Mouse (Mus musculus): Measurements from ENCODE around the gene Mmp28.

The Mmp28 gene

GRCm38 (mm10) chr11:83462711-83463244 is at the start of gene Mmp28:
TSS of gene Mmp28 (minus strand) at chr11:83463071.
- DNase-seq (ENCODE audit: low spot score) = no peak

DNA sequence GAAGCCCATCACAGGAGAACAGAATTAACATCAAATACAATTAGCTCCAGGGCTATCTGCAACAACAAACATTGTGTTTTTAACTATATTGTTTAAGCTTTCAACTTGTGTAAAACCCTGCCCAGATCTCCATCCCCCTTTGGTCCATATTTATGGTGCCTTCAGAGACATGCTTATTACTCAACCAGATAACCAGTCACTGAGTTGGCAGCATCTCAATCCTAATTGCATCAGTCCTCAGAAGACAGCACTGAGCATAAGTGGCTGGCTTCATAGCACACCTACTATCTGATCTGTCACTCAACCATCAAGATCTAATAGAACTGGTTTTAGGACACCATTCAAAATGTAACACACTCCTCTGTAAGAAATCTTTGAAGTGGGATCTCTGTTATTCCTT is 46.6 kb upstream of the Mmp28 start:
- no peak for DNase-seq (ENCODE audit: low spot score)

DNA sequence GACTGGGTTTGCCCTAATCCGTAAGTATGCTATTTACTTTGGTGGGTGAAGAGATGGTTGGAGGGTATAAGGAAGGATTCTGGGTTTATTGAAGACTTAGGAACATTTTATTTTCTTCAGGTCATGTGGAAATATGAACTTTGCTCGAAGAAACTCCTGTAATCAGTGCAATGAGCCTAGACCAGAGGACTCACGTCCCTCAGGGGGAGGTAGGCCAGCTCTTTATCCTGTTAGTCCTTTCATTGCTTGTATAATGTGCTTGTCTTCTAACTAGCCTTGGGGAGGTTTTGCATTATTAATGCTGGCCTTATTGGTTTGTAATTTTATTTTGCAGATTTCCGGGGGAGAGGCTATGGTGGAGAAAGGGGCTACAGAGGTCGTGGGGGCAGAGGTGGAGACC is 41.4 kb upstream of the Mmp28 start:
- DNase-seq (ENCODE audit: low spot score) = no peak

DNA sequence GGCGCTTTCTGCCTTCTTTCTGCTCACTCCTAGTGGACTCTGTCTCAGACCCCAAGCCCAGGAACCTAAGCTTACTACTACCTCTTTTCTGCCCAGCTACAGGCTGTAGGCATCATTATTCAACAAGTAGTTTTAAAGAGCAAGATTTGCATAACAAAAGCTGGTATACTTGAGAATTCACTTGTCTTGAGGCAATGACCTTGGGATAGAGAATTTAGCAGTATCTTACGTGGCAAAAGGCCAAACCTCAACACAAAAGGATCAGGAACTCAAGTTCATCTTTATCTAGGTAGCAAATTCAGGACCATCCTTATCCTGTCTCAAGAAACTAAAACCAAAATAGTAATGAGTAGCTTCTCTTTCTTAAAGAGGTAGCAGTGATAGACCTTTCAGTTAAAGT is 32.7 kb upstream of the Mmp28 start:
- DNase-seq (ENCODE audit: low spot score) = no peak

DNA sequence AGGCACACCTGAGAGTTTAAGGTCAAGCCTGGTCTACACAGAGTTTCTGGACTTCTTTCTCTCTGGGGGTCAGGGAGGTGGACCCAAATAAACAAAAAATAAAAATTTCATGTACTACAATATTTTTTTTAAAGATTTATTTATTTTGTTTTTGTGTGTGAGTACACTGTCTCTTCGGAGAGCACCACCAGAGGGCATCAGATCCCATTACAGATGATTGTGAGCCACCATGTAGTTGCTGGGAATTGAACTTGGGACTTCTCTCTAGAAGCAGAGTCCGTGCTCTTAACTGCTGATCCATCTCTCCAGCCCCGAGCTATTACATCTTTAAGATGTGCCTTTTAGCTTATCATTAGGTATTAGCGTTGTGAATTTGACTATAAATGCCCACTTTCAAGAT is 28.6 kb upstream of the Mmp28 start:
- no peak for DNase-seq (ENCODE audit: low spot score)

GRCm38 (mm10) chr11:83473235-83474016 is 10.6 kb upstream of the Mmp28 start:
- DNase-seq (ENCODE audit: low spot score) = no peak

DNA sequence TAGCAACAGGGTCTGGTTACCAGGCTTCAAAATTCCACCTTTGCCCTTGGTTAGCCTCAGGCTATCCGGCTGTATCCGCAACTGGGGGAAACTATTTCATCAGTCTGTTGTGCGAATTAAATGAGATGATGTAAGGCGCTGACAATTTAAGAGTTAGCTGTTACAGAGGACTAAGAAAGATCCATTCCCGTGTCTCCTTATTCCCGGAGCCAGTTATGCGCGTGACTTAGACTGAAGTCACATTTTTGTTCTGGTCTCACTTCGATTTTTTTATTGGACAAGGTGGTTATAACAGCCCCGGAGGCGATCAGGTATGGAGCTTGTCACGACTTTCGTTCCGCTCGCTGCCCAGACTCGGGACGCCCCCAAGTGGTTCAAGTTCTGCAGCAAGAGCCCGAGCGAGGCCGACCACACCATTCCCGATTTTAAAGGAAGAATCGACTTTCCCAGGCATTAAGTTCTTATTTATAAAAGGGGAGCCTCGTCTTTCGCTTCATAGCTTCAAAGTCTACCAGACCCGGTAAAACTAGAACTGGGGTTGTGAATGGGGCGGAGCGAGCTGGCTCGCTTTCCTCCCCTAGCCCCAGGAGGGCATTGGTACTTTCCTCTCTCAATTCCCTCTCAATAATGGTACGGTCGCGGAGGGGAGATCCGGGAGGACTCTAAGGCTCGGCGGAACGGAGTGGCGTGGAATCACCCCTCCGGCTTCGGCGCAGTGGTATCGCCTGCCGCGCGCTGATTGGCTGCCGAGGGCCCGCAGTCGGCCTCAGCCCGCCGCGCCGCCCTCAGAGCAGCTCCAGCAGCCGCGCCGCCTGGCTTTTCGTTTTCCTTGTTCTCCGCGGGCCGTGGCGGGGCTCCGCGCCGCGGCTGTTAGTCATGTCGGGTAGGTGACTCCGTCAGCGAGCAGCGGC is 9.7 kb upstream of the Mmp28 start, which contains the start of gene Taf15:
Gene Taf15 (plus strand): TSS at position 763 of the 911 bp plus-strand sequence.
- peak; percentile 93 for DNase-seq (ENCODE audit: low spot score)

- no peak for DNase-seq (ENCODE audit: low spot score)
Observed at GRCm38 (mm10) chr11:83471766-83472165, 8.9 kb upstream of the Mmp28 start.

DNA sequence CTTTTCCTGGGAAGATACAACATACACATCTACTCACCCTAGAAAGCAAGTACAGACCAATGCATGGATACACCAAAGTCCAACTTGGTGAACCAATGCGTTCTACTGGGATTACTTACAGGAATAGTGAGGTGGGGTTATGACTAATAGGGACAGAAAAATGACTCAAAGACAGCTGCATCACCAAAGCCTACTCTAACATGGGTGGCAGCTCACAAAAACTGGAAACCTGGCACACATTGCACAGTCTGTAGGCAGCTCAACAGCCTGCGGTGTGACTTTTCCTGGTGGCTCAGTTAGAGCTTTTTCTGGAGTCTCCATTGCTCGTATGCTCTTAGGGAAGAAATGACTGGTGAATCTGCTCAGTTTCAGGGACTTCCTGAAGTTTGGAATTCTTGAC is 5.9 kb upstream of the Mmp28 start:
- no peak for DNase-seq (ENCODE audit: low spot score)

DNA sequence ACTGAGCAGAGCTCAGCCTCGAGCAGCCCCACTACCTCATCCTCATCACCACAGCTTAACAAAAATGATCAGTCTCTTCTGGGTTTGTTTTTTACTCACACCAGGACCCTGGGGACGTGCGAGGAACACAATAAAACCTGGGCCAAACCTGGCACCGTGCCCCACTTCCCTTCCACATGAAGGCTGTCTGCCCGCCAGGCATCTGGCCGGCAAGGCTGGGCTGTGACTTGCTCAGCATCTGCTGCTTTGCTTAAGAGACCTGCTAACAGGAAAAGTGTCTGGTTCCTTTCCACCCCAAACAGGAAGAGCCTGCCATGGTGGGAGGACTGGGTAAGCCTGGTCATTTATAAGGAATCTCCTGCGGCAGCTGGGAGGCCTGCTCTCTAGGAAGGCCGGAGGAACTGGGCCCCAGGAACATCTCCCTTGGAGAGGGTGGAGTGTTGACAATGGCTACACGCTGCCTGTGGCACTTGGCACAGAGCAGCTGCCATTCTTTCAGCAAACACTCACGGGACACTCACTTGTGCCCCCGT is 4.3 kb upstream of the Mmp28 start:
- no peak for DNase-seq (ENCODE audit: low spot score)

GRCm38 (mm10) chr11:83465976-83466375 is 3.1 kb upstream of the Mmp28 start:
- no peak for DNase-seq (ENCODE audit: low spot score)

DNA sequence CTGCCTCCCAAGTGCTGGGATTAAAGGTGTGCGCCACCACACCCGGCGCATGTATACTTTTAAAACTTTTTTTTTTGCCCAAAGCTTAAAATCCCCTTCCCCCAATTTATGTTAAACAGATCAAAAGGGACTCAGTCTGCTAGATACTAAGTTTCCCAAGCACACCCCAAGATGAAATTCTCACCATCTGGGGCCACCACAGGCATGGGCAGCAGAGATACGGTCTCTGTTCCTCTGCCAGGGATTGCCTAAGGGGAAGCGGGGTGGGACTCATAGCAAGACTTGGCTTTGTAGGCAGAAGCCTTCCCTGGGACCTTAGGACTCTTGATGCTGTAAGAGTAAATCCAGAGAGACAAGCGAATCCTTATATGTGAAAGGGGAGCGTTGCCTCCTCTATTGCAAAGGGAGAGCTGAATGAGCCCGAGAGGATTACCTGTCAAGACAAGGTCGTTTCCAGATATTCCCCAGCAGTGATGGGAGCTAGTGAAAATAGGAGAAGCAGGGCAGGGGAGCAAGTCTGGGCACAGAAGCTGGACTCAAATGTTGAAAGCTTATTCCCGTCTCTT is 1.3 kb downstream of the Mmp28 start:
- no peak for DNase-seq (ENCODE audit: low spot score)

- no peak for DNase-seq (ENCODE audit: low spot score)
Observed at GRCm38 (mm10) chr11:83457912-83458601, 4.8 kb downstream of the Mmp28 start.

- DNase-seq (ENCODE audit: low spot score) = no peak
Observed at GRCm38 (mm10) chr11:83457257-83457656, 5.6 kb downstream of the Mmp28 start.

- no peak for DNase-seq (ENCODE audit: low spot score)
Observed at GRCm38 (mm10) chr11:83455608-83456007, 7.3 kb downstream of the Mmp28 start.

GRCm38 (mm10) chr11:83454548-83454947 is 8.3 kb downstream of the Mmp28 start:
- DNase-seq (ENCODE audit: low spot score) = no peak

- no peak for DNase-seq (ENCODE audit: low spot score)
Observed at GRCm38 (mm10) chr11:83451281-83451680, 11.6 kb downstream of the Mmp28 start.

GRCm38 (mm10) chr11:83450550-83450949 is 12.3 kb downstream of the Mmp28 start:
- no peak for DNase-seq (ENCODE audit: low spot score)

GRCm38 (mm10) chr11:83449298-83449697 is 13.6 kb downstream of the Mmp28 start:
- no peak for DNase-seq (ENCODE audit: low spot score)

DNA sequence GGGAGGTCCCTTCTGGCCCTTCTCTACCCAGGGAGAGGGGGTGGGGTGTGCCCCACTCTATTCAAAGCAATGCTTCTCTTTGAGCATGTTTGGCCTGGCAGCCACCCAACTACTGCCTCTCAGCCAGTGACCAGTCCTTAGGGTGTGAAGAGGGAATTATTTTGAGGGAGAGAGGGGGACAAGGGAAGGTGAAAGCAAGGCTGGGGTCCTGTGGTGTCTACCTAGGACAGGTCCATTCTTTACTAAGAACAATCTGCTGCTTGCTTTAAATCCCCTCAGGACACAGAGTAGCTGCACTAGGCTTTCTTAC is 14.0 kb downstream of the Mmp28 start:
- DNase-seq (ENCODE audit: low spot score) = no peak

- no peak for DNase-seq (ENCODE audit: low spot score)
Observed at GRCm38 (mm10) chr11:83448021-83448926, 14.6 kb downstream of the Mmp28 start.
